Mouse (Mus musculus) testis, postnatal 10 days (tissue): ENCODE results near the gene Chsy1.

Source experiments
- DNase-seq: peaks from one replicate; pipeline ENCODE4 v3.0.0; 2021; ENCODE audit warnings: low spot score

Gene Chsy1

DNA sequence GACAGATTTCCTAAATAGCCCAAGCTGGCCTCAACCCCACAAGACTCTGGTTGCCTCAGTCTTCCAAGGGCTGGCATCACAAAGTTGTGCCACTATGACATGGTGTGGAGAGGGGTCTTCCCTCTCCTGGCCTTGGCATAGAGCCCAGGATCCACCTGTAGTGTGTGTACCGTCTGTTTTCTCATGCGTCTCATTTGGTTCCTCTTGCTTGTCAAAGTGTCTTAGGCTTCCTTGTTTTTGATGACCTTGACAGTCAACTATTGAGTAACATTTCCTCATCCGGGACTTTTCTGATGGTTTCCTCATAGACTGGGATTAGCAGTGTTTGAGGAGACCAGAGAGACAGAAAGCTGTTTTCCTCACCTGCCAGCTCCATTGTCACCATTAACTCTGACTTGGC is 30.8 kb downstream of the Chsy1 start:
- no peak for DNase-seq

DNA sequence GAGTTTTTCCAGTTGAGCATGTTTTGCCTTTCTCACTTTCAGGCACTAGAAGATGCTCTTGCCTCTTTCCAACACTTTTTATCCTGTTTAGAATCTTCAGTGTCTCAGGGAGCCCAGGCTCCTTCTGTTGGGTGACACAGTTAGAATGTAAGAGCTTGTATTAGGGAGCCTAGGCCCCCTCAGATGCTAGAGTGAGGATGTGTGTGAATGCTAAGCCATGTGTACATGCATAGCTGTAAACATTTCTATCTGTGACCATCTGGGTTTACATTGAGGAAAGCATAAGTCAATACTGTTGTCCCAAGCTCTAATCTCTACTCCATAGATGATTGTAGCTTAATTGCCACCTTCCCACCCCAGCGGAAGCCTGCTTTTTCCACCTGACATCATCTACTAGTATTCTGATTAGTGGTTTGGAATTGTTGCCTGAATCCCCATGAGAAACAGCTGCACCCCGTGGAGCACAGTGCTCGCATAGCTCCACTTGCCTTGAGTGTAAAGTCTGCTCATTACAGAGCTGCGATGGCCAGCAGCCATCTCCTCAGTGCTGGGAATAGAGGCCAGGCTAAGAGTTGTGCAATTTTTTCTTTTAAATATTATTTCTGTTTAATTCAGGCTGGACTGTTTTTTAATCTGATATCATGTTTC is 31.7 kb downstream of the Chsy1 start:
- no peak for DNase-seq

GRCm38 (mm10) chr7:66142514-66142913 is 33.2 kb downstream of the Chsy1 start:
- no peak for DNase-seq

DNA sequence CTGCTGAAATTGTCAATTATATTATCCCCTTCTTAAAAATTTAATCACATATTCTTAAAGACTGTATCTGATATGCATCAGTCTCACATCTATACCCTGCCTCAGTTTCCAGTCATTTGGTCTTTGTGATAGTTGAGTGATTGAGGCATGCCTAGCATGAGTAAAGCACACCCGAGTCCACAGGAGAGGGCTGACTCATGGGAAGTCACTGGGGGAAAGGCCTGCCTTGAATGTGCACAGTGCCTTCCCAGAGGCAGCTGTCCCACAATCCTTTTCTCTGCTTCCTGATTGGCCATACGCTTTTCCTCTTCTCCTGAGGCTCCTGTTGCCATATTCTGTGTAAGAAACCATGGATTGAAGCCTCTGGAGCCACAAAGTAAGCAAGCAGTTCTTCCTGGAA is 35.2 kb downstream of the Chsy1 start:
- no peak for DNase-seq

- DNase-seq = no peak
Measured at GRCm38 (mm10) chr7:66147156-66147555, 37.8 kb downstream of the Chsy1 start.

DNA sequence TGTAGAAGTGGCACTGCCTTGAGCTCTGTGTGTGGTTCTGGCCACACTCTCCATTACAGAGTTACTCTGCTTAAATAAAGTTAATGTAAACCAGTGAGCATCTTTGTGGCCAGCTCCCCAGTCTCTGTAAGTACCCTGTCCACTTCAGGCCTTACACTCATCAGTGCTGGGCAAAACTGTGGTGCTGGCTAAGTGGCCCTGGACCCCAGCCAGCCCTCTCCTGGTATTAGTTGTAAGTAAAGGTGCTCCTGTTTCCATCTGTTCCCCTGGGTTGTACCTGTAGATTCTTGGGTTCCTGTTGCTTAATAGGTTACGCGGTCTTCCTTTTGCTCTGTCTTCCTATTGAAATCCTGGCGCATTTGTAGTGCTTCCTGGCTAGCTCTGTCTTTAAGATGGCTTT is 38.5 kb downstream of the Chsy1 start:
- no peak for DNase-seq

DNA sequence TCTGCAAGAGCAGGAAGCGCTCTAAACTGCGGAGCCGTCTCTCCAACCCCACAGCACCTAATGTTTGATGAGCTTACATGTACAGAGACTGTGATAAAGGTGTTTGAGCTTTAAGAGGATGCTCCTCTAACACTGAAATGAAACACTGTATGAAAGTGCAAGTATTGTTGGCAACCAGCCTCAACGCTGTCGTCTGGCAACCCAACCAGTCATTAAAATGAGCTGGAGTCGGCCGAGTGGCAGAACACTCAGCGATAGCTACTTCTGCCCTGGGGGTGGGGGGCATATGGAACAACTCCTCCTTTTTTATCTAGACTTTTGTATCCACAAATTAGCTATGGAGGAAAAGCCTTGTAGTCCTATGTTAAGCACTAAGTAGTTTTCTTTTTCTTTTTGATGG is 40.2 kb downstream of the Chsy1 start:
- DNase-seq = no peak

- no peak for DNase-seq
Measured at GRCm38 (mm10) chr7:66150411-66150810, 41.1 kb downstream of the Chsy1 start.

DNA sequence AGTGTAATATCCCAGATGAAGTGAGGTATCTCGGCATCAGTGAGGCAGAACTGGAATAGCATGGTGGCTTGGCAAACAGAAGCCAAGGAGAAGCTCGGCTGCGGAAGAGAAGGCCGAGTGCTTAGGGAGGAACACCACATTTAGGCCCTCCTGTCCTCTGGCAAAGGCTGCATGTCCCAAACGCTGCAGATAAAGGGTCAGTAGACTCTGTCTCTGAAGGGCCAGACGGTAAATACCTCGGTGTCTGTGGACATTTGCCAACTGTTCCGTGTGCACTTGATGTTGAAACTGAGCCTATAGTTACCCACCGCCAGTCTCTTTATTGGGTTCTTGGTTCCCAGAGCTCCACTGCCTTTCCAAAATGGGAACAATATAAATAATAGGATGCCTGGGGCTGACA is 48.1 kb downstream of the Chsy1 start:
- no peak for DNase-seq

DNA sequence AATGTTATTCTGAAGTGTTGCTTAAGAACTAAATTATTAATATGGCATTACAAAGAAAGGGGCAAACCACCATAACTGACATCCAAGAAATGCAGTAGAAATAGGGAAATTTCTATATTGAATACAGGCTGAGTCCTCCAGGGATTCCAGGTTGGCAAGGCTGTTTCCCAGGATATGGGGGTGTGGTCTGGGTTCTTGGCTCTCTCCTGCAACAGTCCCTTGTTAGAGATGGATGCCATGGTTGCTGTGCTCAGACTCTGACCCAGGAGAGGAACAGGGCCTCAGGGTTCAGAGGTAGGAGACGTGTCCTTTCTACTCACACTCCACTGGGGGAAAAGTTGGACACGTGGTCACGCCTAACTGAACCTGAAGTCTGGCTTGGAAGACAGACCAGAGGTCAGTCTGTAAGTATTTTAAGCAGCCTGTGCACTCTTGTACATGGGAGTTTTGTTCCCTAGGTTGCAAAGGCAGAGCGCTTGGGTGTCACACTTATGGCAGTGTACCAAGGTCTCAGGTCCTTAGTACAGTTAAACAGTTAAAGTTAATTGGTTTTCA is 48.6 kb downstream of the Chsy1 start:
- no peak for DNase-seq

GRCm38 (mm10) chr7:66158616-66159129 is 49.4 kb downstream of the Chsy1 start:
- DNase-seq = no peak

- DNase-seq = no peak
Measured at GRCm38 (mm10) chr7:66159961-66160360, 50.6 kb downstream of the Chsy1 start.

- DNase-seq = no peak
Measured at GRCm38 (mm10) chr7:66161836-66162235, 52.5 kb downstream of the Chsy1 start.

DNA sequence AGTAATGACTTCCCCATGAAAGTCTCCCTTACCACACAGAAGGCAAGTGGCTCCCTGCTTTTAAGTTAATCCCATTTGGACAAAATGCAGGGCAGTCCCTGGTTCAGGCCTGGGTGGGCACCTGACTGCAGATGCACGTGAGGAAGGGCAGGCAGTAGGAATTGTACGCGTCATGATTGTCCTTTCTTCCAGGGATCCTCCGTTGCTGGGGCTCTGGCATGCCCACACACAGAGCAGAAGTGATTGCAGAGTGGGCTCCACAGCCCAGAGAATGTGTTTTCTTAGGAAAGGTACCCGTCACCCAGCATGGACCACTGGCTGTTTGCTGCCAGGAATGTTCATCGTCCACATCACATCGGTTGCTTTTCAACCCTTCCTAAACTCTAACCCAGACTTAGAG is 53.2 kb downstream of the Chsy1 start:
- no peak for DNase-seq

DNA sequence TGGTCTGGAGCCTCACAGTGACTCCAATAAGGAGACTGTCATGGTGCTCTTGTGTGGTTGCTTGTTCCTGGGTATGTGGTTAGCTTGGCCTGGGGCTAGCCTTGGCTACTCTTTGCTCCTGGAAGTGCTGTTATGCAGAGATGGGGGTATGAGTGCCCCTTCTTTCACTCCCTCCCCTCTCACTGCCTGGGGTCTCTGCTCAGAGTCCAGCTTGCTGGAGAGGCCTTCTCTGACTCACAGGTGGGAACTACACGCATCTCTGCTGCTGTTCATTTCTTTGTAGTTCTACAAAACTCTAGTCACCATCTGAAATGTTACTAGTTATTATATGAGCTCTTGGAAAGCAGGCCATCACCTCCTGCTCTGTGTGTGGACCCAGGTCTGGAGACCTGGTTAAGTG is 53.7 kb downstream of the Chsy1 start:
- no peak for DNase-seq

DNA sequence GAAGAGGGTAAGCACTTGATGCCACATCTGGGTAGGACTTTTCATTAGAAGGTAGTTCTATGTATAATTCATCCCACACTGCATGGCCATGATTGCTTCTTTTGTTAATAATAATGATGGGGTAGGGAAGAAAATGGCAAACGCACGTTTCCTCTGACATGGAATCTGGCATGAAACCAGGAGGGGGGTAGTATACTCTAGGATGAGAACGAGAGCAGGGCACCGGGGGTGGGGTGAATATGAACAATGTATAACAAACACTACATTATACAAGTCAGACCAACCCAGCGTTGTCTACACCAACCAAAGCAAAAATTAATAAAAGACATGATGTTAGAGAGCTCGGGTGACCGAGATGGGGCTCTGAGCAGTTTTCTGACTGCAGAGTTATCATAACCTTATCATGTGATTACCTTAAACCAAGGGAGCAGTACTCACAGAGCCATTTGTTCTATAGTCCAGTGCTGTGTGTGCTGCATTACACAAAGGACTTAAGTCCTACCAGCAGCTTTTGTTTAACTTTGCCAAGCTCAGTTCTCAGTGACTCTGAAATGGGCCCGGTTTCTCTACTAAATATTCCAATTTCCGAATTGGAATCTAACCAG is 55.2 kb downstream of the Chsy1 start:
- no peak for DNase-seq

- no peak for DNase-seq
Measured at GRCm38 (mm10) chr7:66165036-66165798, 55.9 kb downstream of the Chsy1 start.

DNA sequence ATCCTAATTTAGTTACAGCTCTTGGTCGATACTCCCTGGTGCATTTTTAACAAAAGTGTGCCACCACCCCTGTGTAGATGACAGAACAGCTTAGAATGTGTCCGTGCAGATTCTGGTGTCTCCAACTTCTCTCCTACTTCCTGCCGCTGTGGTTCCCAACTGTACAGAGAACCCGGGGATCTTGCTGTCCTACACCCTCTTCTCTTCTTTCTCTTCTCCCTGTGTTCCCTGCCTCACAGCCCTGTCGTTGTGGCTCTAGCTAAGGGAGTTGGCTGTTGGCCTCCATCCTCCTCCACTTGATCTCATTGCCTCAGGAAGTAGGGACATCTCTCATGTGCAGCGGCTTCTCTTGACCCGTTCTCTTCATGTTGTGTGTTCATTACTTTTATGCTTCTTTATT is 59.6 kb downstream of the Chsy1 start:
- no peak for DNase-seq

DNA sequence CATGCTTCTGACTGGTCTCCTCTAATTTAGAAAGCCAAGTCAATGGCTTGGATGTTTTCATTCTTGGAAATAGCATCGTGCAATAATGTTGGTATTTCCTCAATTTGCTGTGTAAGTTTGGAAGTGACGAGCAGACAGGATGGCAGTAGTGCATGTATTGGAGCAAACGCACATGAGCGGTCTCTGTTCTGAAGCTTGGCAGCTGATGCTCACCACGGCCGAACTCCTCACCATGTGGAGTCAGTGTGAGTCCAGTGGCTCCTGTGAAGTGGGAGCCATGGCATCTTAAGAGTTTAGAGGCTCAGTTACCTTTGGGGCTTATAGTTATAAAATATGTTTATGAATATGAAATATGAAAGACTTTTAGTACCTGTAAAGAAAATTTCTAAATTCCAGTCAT is 60.2 kb downstream of the Chsy1 start:
- no peak for DNase-seq

DNA sequence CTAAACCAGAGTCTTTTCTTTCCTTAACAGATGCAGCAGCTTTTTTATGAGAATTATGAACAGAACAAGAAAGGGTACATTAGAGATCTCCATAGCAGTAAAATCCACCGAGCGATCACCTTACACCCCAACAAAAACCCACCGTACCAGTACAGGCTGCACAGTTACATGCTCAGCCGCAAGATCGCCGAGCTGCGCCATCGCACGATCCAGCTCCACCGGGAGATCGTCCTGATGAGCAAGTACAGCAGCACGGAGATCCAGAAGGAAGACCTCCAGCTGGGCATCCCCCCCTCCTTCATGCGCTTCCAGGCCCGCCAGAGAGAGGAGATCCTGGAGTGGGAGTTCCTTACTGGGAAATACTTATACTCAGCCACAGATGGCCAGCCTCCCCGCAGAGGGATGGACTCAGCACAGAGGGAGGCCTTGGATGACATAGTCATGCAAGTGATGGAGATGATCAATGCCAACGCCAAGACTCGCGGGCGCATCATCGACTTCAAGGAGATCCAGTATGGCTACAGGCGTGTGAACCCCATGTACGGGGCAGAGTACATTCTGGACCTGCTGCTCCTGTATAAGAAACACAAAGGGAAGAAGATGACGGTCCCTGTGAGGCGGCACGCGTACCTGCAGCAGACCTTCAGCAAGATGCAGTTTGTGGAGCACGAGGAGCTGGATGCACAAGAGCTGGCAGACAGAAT is 61.6 kb downstream of the Chsy1 start:
- DNase-seq = no peak

DNA sequence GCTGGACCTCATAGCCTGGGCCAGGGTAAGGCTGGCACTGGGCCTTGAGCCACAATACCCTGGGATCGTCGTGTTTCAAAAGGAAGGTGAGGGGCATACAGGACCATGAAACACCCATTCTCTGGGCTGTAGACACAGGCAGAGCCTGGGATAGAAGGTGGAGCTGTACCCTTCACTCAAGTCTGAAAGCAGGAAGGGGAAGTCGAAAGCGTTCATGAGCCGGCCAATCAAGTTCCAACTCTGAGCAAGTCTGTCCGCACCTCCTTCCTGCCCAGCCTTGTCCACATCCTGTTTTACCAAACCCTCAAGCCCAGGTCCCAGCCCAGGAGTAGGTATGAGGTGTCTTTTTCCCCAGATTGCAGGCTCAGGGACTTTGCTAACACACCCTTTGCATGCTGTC is 66.4 kb downstream of the Chsy1 start:
- no peak for DNase-seq

- DNase-seq = no peak
Measured at GRCm38 (mm10) chr7:66176256-66176655, 66.9 kb downstream of the Chsy1 start.
